Mouse (Mus musculus) spleen, postnatal 14 days (tissue): Measurements from ENCODE around the gene Ctdspl2.

Source experiments
- DNase-seq, 2 experiments: peaks; one replicate each; pipeline ENCODE4 v3.0.0; 2021 to 2022; ENCODE audit warnings: low spot score in 2 of 2

The Ctdspl2 gene

DNA sequence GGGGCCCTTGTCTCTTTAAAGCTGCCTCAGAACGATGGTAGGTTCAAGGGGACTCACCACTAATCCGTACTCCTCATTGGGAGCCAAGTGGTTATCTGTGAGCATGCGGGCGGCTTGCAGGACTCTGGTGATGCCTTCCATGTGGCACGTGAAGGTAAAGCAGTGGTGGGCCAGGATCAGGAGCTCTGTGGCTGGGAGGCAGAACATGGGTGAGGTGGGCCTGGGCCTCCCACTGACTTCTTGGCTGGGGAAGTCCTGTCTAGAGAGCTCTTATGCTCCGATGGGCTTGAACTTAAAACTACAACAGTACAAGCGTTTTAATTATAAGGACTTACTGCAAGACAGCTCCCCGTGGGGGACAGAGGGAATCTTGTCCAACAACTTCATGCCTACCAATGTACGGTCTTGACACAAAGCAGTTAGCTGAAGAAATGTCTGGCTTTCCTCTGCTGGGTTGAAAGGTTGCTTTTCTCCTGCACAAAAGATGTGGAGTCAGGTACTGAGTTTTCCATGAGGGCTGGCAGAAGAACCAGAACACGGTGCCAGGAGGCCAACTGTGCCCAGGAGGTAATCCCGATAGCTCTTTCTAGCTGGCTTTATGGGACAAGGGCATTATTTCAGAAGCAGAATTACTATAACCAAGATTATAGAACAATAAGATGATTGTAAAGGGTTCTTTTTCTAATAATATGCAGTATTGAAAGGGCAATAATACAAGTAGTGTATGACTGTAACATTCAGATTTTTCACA is 103.7 kb downstream of the Ctdspl2 start:
- no peak for DNase-seq
